Mouse (Mus musculus): ENCODE measurements at regions not wholly inside any gene's neighbourhood (a gene's known extent, or its start where the extent isn't known, plus 50 kb on each side); places are given as distances from the start of the nearest gene placed in this dataset.

- H3K79me2 ChIP-seq (ENCODE audit: inconsistent target), result no peaks in the 10 kb centered on the region
- WGBS (ENCODE audit: missing documents), result 96% methylated on average over 11 of the region's 11 CpGs
- H3K36me3 ChIP-seq (ENCODE audit: inconsistent target), result no peaks in the 10 kb centered on the region
- H3K4me3 ChIP-seq (ENCODE audit: inconsistent target), result no peak overlapping the region
- no peak overlapping the region for H3K27ac ChIP-seq
Measured at GRCm38 (mm10) chr9:61047289-61047688, 252.9 kb downstream of the Uaca start.

DNA sequence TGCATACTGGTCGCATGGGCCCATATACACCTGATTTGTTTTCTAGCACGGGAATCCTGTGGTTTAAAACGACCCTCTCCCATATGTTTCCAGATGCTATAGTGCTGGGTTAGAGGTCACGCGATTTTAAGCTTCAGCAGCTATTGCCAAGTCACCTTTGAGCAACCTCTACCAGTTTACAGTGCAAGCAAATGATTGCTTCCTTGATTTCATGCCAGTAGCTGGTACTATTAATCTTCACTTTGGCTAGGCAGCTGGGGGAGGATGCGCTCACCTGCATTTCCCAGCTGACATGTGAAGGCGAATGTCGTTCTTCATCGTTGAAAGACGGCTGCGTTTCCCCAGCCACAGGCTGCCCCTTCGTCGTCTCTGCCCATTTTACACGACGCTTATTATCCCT is 254.2 kb downstream of the Uaca start:
- H3K79me2 ChIP-seq (ENCODE audit: inconsistent target), result no peaks in the 10 kb centered on the region
- no peak overlapping the region for H3K4me3 ChIP-seq (ENCODE audit: inconsistent target)
- 94% methylated on average over 15 of the region's 15 CpGs for WGBS (ENCODE audit: missing documents)
- no peak overlapping the region for H3K27ac ChIP-seq
- H3K36me3 ChIP-seq (ENCODE audit: inconsistent target), result no peaks in the 10 kb centered on the region

GRCm38 (mm10) chr9:61052621-61053020 is 258.3 kb downstream of the Uaca start:
- H3K36me3 ChIP-seq (ENCODE audit: inconsistent target), result no peaks in the 10 kb centered on the region
- H3K79me2 ChIP-seq (ENCODE audit: inconsistent target), result no peaks in the 10 kb centered on the region
- no peak overlapping the region for H3K4me3 ChIP-seq (ENCODE audit: inconsistent target)
- 99% methylated on average over 11 of the region's 12 CpGs for WGBS (ENCODE audit: missing documents)
- H3K27ac ChIP-seq, result no peak overlapping the region

DNA sequence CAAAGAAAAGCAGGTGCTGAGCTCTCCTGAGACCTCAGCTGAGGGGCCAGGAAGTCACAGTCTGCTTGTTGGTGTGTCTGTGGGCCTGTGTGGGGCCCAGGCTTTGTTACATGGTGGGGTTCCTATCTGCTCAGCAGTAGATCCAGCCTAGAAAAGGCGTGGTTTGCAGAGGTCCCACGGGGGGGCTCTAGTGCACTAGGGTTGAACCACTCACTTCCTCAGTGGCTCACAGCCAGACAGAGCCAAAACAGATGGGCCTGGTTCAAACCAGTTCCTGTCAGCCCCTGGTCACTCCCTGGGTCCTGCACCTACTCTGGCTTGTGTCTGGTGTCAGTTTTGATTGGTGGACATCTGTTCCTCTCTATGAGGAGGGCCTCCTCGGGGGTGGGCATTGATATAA is 260.1 kb downstream of the Uaca start:
- 3% methylated on average over 3 of the region's 3 CpGs for WGBS (ENCODE audit: missing documents)
- no peak overlapping the region for H3K27ac ChIP-seq

DNA sequence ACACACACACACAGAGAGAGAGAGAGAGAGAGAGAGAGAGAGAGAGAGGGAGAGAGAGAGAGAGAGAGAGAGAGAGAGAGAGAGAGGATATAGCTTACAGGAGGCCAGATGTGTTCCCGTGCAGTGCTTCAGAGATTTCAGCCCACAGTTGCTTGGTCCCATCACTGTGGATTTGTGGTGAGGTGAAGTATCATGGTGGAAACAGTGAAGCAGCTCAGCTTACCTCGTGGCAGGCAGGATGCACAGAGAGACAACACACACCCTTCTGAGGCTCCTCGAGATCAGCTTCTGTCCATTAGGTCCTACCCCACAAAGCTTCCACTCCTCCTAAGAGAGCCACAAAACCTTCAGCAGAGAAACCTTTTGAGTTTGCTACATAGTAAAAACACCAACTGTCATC is 261.1 kb downstream of the Uaca start:
- Histone ChIP-seq H3K79me2 (ENCODE audit: inconsistent target) (no peaks in the 10 kb centered on the region), H3K4me3 (ENCODE audit: inconsistent target) (no peak overlapping the region), H3K36me3 (ENCODE audit: inconsistent target) (no peaks in the 10 kb centered on the region), H3K27ac (no peak overlapping the region)
- 71% methylated on average over 2 of the region's 3 CpGs for WGBS (ENCODE audit: missing documents)

More for the DNA sequence above, 260.1 kb downstream of the Uaca start:
- Histone ChIP-seq H3K36me3 (ENCODE audit: inconsistent target) (no peaks in the 10 kb centered on the region), H3K4me3 (ENCODE audit: inconsistent target) (no peak overlapping the region), H3K79me2 (ENCODE audit: inconsistent target) (no peaks in the 10 kb centered on the region)

GRCm38 (mm10) chr9:61055928-61056730 is 261.8 kb downstream of the Uaca start:
- H3K27ac ChIP-seq, result peak overlapping the region; percentile 66
- H3K4me3 ChIP-seq (ENCODE audit: inconsistent target), result peak overlapping the region; percentile 2; the same call in 1 of the 2 replicates
- H3K36me3 ChIP-seq (ENCODE audit: inconsistent target), result no peaks in the 10 kb centered on the region
- WGBS (ENCODE audit: missing documents), result 35% methylated on average over 15 of the region's 15 CpGs
- no peaks in the 10 kb centered on the region for H3K79me2 ChIP-seq (ENCODE audit: inconsistent target)

- Histone ChIP-seq H3K36me3 (ENCODE audit: inconsistent target) (no peaks in the 10 kb centered on the region), H3K79me2 (ENCODE audit: inconsistent target) (no peaks in the 10 kb centered on the region), H3K4me3 (ENCODE audit: inconsistent target) (peak overlapping the region; percentile 2; the same call in 1 of the 2 replicates), H3K27ac (peak overlapping the region; percentile 66)
- 9% methylated on average over 10 of the region's 10 CpGs for WGBS (ENCODE audit: missing documents)
Measured at GRCm38 (mm10) chr9:61056731-61057270, 262.5 kb downstream of the Uaca start.

DNA sequence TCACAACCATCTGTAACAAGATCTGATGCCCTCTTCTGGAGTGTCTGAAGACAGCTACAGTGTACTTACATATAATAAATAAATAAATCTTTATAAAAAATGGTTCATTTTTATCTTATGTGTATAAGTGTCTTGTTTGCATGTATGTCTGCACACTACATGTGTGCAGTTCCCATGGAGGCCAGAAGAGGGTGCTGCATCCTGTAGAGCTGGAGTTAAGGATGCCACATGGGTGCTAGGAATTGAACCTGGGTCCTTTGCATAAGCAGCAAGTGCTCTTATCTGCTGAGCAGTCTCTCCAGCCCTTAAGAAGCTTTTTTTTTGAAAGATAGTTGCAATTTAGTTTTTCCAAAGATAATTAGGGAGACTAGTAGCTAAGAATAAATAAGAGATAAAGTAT is 264.9 kb downstream of the Uaca start:
- Histone ChIP-seq H3K36me3 (ENCODE audit: inconsistent target) (no peaks in the 10 kb centered on the region), H3K4me3 (ENCODE audit: inconsistent target) (no peak overlapping the region), H3K27ac (no peak overlapping the region), H3K79me2 (ENCODE audit: inconsistent target) (no peaks in the 10 kb centered on the region)

GRCm38 (mm10) chr9:61060958-61061357 is 266.6 kb downstream of the Uaca start:
- WGBS (ENCODE audit: missing documents), result 79% methylated on average over 8 of the region's 8 CpGs
- H3K4me3 ChIP-seq (ENCODE audit: inconsistent target), result no peak overlapping the region
- no peaks in the 10 kb centered on the region for H3K36me3 ChIP-seq (ENCODE audit: inconsistent target)
- no peak overlapping the region for H3K27ac ChIP-seq
- H3K79me2 ChIP-seq (ENCODE audit: inconsistent target), result no peaks in the 10 kb centered on the region

- no peak overlapping the region for H3K27ac ChIP-seq
- H3K79me2 ChIP-seq (ENCODE audit: inconsistent target), result no peaks in the 10 kb centered on the region
- 79% methylated on average over 8 of the region's 8 CpGs for WGBS (ENCODE audit: missing documents)
- no peaks in the 10 kb centered on the region for H3K36me3 ChIP-seq (ENCODE audit: inconsistent target)
- H3K4me3 ChIP-seq (ENCODE audit: inconsistent target), result no peak overlapping the region
Measured at GRCm38 (mm10) chr9:61064714-61065305, 270.5 kb downstream of the Uaca start.

DNA sequence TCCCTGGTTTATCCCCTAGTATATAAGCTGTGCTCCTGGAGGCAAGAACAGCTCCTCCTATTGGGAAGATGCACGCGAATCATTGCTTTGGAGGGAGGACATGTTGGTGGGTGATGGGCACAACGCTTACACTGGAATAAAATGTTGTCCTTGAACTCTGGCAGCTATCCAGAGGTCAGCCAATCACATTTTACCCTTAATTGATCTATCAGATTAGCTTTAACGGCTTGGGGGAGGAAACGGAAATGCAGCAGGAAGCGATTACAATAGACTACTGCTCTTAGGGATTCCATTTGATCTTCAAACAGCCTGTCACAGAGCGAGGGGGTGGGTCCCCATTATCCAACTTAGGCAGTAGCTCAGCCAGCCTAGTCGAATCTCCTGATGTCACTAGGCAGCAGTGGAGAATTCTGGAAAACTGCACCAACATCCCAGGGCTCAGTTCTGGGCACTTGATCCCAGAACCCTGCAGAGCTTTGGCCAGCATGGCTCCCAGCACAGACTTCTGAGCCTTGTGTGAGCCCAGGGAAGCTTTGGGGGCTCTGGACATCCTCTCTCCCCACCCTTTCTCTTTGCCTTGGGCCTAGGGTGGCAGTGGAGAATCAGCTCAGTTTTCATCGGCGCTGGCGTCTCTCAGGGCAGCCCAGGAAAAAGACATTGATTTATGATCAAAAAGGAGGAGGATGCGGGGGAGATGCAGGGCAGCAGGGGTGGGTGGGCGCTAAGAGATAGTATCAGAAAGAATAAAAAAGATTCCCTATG is 275.4 kb downstream of the Uaca start:
- 76% methylated on average over 13 of the region's 13 CpGs for WGBS (ENCODE audit: missing documents)
- Histone ChIP-seq H3K36me3 (ENCODE audit: inconsistent target) (no peaks in the 10 kb centered on the region), H3K4me3 (ENCODE audit: inconsistent target) (no peak overlapping the region), H3K79me2 (ENCODE audit: inconsistent target) (no peaks in the 10 kb centered on the region), H3K27ac (no peak overlapping the region)

- Histone ChIP-seq H3K79me2 (ENCODE audit: inconsistent target) (no peaks in the 10 kb centered on the region), H3K36me3 (ENCODE audit: inconsistent target) (no peaks in the 10 kb centered on the region), H3K4me3 (ENCODE audit: inconsistent target) (no peak overlapping the region), H3K27ac (no peak overlapping the region)
- WGBS (ENCODE audit: missing documents), result 97% methylated on average over 7 of the region's 8 CpGs
Measured at GRCm38 (mm10) chr9:61070315-61070707, 276.0 kb downstream of the Uaca start.

DNA sequence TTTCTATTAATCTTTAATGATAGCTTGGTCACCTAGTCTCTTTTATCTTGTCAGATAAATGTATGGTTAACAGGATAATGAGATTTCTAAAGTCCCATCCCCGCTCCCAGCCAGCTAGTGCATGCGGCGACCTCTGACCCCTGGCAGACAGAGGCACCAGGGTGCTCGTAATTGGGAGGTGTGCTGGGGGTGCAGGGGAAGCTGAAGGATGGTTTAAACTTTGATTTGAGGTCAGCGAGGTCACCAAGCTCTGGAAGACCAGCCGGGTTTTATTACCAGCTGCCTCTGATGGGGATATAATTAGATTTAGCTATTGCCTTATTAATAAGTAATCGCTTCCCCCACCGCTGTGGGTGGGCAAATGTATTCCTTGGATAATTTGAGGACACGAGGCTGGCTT is 276.5 kb downstream of the Uaca start:
- no peaks in the 10 kb centered on the region for H3K79me2 ChIP-seq (ENCODE audit: inconsistent target)
- no peak overlapping the region for H3K27ac ChIP-seq
- no peak overlapping the region for H3K4me3 ChIP-seq (ENCODE audit: inconsistent target)
- H3K36me3 ChIP-seq (ENCODE audit: inconsistent target), result no peaks in the 10 kb centered on the region
- 92% methylated on average over 9 of the region's 9 CpGs for WGBS (ENCODE audit: missing documents)

- H3K36me3 ChIP-seq (ENCODE audit: inconsistent target), result no peaks in the 10 kb centered on the region
- WGBS (ENCODE audit: missing documents), result 52% methylated on average over 4 of the region's 4 CpGs
- H3K4me3 ChIP-seq (ENCODE audit: inconsistent target), result no peak overlapping the region
- no peak overlapping the region for H3K27ac ChIP-seq
- no peaks in the 10 kb centered on the region for H3K79me2 ChIP-seq (ENCODE audit: inconsistent target)
Measured at GRCm38 (mm10) chr9:61073482-61073881, 279.1 kb downstream of the Uaca start.

- Histone ChIP-seq H3K36me3 (ENCODE audit: inconsistent target) (no peaks in the 10 kb centered on the region), H3K79me2 (ENCODE audit: inconsistent target) (no peaks in the 10 kb centered on the region), H3K4me3 (ENCODE audit: inconsistent target) (no peak overlapping the region), H3K27ac (no peak overlapping the region)
- WGBS (ENCODE audit: missing documents), result 82% methylated on average over 4 of the region's 4 CpGs
Measured at GRCm38 (mm10) chr9:61075071-61075470, 280.7 kb downstream of the Uaca start.
